In genomic region chr19:28203719-28204118, GRCm38 (mm10) we compare ENCODE assay signal across 20 mouse cellular contexts.
DNase-seq lines count a peak whose midpoint lies in the region; ATAC-seq and TF ChIP-seq lines count a peak whose summit lies in the region.
"Had no signal": no experiment of that assay in that cellular context is flagged by ENCODE, and none has a peak within 500 bp of the region (broad histone marks: within the 10 kb centered on the region; RNA-seq: fewer than 3 reads in every experiment).

No protein-coding gene starts in this region.

- no peak overlapping the region for H3K27ac ChIP-seq in layer of hippocampus, adult 2 months
- H3K27ac ChIP-seq in stomach, postnatal 0 days (replicated peaks) = no peak overlapping the region
- H3K27ac ChIP-seq in intestine, embryonic 15.5 days = no peak overlapping the region
- H3K27ac ChIP-seq: embryonic facial prominence, embryonic 15.5 days; forebrain, embryonic 10.5 days; forebrain, embryonic 15.5 days; gastrocnemius, adult 2 months; hindbrain, embryonic 10.5 days; hindbrain, embryonic 14.5 days had no signal

- H3K4me2 ChIP-seq in stomach, postnatal 0 days (replicated peaks; ENCODE audit: low read depth) = no peak overlapping the region
- H3K4me2 ChIP-seq in intestine, embryonic 15.5 days (replicated peaks) = no peak overlapping the region
- H3K4me2 ChIP-seq: embryonic facial prominence, embryonic 15.5 days; forebrain, embryonic 15.5 days; heart, embryonic 12.5 days; hindbrain, embryonic 14.5 days had no signal

- no peak for ATAC-seq in stomach, postnatal 0 days (ENCODE audit: low FRiP score, low TSS enrichment)
- ATAC-seq in intestine, embryonic 15.5 days = no peak
- ATAC-seq: activated CD4-positive, CD25-positive, alpha-beta regulatory T cell, adult 4 months; forebrain, embryonic 15.5 days had no signal

- 68% methylated on average over 3 of the region's 3 CpGs for WGBS in stomach, postnatal 0 days
- 67% methylated on average over 3 of the region's 3 CpGs for WGBS in intestine, embryonic 15.5 days

- peak; percentile 54 for TF ChIP-seq CTCF in layer of hippocampus, adult 2 months (conservative IDR thresholded peaks at IDR 0.05)
- TF ChIP-seq CTCF in stomach, postnatal 0 days (IDR thresholded peaks at IDR 0.05; ENCODE audit: low read depth) = 0 out of 2 replicates have a peak, but pooled peaks have one; percentile 3

- H3K9ac ChIP-seq in stomach, postnatal 0 days (ENCODE audit: low read length) = no peak overlapping the region
- H3K9ac ChIP-seq in intestine, embryonic 15.5 days = no peak overlapping the region
- H3K9ac ChIP-seq: embryonic facial prominence, embryonic 15.5 days; forebrain, embryonic 15.5 days; heart, embryonic 12.5 days; hindbrain, embryonic 14.5 days had no signal

- no peaks in the 10 kb centered on the region for H3K9me3 ChIP-seq in stomach, postnatal 0 days (ENCODE audit: control insufficient read depth, low read length)
- H3K9me3 ChIP-seq in intestine, embryonic 15.5 days = no peaks in the 10 kb centered on the region
- H3K9me3 ChIP-seq: embryonic facial prominence, embryonic 15.5 days; forebrain, embryonic 15.5 days; hindbrain, embryonic 10.5 days had no signal

- DNase-seq in layer of hippocampus, adult 2 months (ENCODE audit: low spot score in 2 of 2) = no peak
- DNase-seq in layer of hippocampus, adult 11-12 months (ENCODE audit: low spot score) = no peak
- DNase-seq in 3T3-L1 (ENCODE audit: low read depth, low spot score) = peak; percentile 23
- DNase-seq in NIH3T3 (ENCODE audit: low read depth) = peak; percentile 24
- DNase-seq in stomach, postnatal 0 days (ENCODE audit: low spot score) = no peak
- DNase-seq: adrenal gland, adult 2 months; adrenal gland, postnatal 25 days; cerebellum, adult 2 months; embryo, embryonic 11 days; gastrocnemius, adult 2 months; gastrocnemius, postnatal 25 days had no signal

- H3K36me3 ChIP-seq in stomach, postnatal 0 days (ENCODE audit: control insufficient read depth, insufficient read depth, low read length) = no peaks in the 10 kb centered on the region
- no peaks in the 10 kb centered on the region for H3K36me3 ChIP-seq in intestine, embryonic 15.5 days
- H3K36me3 ChIP-seq: embryonic facial prominence, embryonic 15.5 days; forebrain, embryonic 10.5 days; forebrain, embryonic 15.5 days; heart, embryonic 12.5 days; hindbrain, embryonic 10.5 days had no signal

- TF ChIP-seq EP300 in stomach, postnatal 0 days (optimal IDR thresholded peaks at IDR 0.05) = no peak

- H3K27me3 ChIP-seq in stomach, postnatal 0 days (ENCODE audit: control insufficient read depth, insufficient read depth, low read length) = no peaks in the 10 kb centered on the region
- no peaks in the 10 kb centered on the region for H3K27me3 ChIP-seq in intestine, embryonic 15.5 days (replicated peaks)
- H3K27me3 ChIP-seq: embryonic facial prominence, embryonic 15.5 days; forebrain, embryonic 15.5 days; heart, embryonic 12.5 days had no signal

- no peak overlapping the region for H3K4me3 ChIP-seq in layer of hippocampus, adult 2 months
- H3K4me3 ChIP-seq in stomach, postnatal 0 days (ENCODE audit: low read depth, low read length) = no peak overlapping the region
- H3K4me3 ChIP-seq in intestine, embryonic 15.5 days (replicated peaks) = no peak overlapping the region
- H3K4me3 ChIP-seq: embryonic facial prominence, embryonic 15.5 days; erythroblast, embryonic 14.5 days; forebrain, embryonic 10.5 days; forebrain, embryonic 15.5 days; gastrocnemius, adult 2 months; heart, embryonic 12.5 days; hindbrain, embryonic 10.5 days had no signal

- H3K4me1 ChIP-seq in stomach, postnatal 0 days (replicated peaks; ENCODE audit: control insufficient read depth, insufficient read depth) = no peaks in the 10 kb centered on the region
- no peaks in the 10 kb centered on the region for H3K4me1 ChIP-seq in intestine, embryonic 15.5 days (replicated peaks)
- H3K4me1 ChIP-seq: embryonic facial prominence, embryonic 15.5 days; heart, embryonic 12.5 days; hindbrain, embryonic 10.5 days had no signal

Comparison
In these comparisons a context has a peak if more than half of its experiments do, and no peak if none do; other contexts are left out.
1. DNase-seq: peak in 3T3-L1 (single experiment) and NIH3T3 (single experiment); none in layer of hippocampus, adult 2 months (0 of 2), layer of hippocampus, adult 11-12 months (single experiment) and stomach, postnatal 0 days (single experiment).